Mouse (Mus musculus): ENCODE measurements at regions not wholly inside any gene's neighbourhood (a gene's known extent, or its start where the extent isn't known, plus 50 kb on each side); places are given as distances from the start of the nearest gene placed in this dataset.

DNA sequence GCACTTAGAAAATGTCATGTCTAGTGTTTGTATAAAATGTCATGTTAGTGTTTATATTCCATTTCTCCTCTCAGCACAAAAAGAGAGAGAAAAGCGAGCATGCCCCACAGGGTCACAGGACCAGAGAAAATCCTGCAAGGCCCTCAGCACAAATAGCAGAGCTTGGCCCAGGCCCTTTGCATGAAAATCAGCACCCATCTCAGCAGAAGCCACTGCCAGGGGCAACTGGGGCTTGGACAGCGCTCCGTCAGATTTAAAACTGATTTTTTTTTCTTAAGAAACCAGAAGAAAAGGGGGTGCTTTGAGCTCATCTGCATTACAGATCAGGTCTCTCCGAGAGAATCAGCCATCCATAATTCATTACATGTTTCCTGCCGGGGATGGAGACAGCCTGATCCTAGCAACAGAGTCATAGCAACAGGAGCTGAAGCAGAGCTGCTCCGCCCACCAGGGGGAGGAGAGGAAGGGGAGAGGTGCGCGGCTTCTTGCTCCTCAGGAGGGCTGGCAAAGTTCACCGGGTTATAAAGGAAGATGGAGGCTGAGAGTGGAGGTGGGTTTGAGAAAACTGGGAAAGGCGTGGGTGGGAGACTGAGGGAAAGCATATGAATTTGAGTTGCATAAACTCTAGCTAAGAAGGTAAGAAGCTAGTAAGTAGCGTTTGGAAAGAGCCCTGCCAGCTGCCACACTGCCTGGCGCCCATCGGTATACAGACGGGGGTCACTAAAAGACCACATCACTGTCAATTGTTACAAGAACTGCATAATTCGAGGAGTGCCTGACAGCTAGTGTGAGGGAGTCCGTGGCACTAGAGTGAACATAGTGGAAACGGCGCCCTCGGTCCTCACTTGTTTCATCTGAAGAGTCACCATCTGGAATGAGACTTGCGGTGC is 170.9 kb upstream of the Rapgef5 start:
- no peaks in the 10 kb centered on the region for H3K27me3 ChIP-seq (ENCODE audit: insufficient read depth, low read length)
- H3K36me3 ChIP-seq (ENCODE audit: insufficient read depth, low read length) = no peaks in the 10 kb centered on the region
- no peaks in the 10 kb centered on the region for H3K9me3 ChIP-seq (replicated peaks; ENCODE audit: low read length)
- no peak overlapping the region for H3K4me3 ChIP-seq (replicated peaks; ENCODE audit: low read depth, low read length)
- 0 out of 2 replicates have a peak overlapping the region, but pooled peaks have one; percentile 25 for H3K4me2 ChIP-seq (ENCODE audit: low read length)
- peak; percentile 28; the same call in 1 of the 2 replicates for TF ChIP-seq CTCF (IDR thresholded peaks at IDR 0.05; ENCODE audit: low read depth)
- WGBS = 28% methylated on average over 20 of the region's 20 CpGs
- ATAC-seq (replicated peaks; ENCODE audit: low FRiP score, low read depth) (no peak), DNase-seq (ENCODE audit: low spot score) (peak; percentile 47)
- no peak overlapping the region for H3K9ac ChIP-seq (ENCODE audit: low read depth, low read length)
- H3K4me1 ChIP-seq (replicated peaks; ENCODE audit: insufficient read depth, low read length) = no peaks in the 10 kb centered on the region
- H3K27ac ChIP-seq = no peak overlapping the region

DNA sequence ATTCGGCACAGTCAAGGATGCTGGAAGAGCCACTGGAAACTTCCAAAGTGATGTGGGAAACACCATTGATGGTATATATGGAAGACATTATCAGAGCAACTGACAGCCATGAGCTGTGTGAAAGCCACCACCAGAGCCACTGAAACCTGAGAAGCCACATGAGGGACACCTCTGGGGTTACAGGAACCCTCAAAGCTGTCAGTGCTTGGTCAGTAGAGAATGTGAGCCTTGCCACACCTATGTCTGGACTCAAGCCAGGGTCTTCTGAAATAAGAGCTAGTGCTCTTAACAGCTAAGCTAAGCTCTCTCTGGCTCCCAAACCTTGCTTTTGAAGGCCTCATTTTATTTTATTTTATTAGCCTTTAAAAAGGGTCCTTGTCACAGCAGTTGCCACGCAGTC is 170.2 kb upstream of the Rapgef5 start:
- H3K4me3 ChIP-seq (replicated peaks; ENCODE audit: low read depth, low read length) = no peak overlapping the region
- no peaks in the 10 kb centered on the region for H3K9me3 ChIP-seq (replicated peaks; ENCODE audit: low read length)
- no peaks in the 10 kb centered on the region for H3K4me1 ChIP-seq (replicated peaks; ENCODE audit: insufficient read depth, low read length)
- H3K4me2 ChIP-seq (ENCODE audit: low read length) = no peak overlapping the region
- H3K27ac ChIP-seq = no peak overlapping the region
- H3K9ac ChIP-seq (ENCODE audit: low read depth, low read length) = no peak overlapping the region
- ATAC-seq (replicated peaks; ENCODE audit: low FRiP score, low read depth) (no peak), DNase-seq (ENCODE audit: low spot score) (no peak)
- H3K36me3 ChIP-seq (ENCODE audit: insufficient read depth, low read length) = no peaks in the 10 kb centered on the region
- 81% methylated on average over 2 of the region's 2 CpGs for WGBS
- TF ChIP-seq CTCF (IDR thresholded peaks at IDR 0.05; ENCODE audit: low read depth) = no peak
- no peaks in the 10 kb centered on the region for H3K27me3 ChIP-seq (ENCODE audit: insufficient read depth, low read length)

DNA sequence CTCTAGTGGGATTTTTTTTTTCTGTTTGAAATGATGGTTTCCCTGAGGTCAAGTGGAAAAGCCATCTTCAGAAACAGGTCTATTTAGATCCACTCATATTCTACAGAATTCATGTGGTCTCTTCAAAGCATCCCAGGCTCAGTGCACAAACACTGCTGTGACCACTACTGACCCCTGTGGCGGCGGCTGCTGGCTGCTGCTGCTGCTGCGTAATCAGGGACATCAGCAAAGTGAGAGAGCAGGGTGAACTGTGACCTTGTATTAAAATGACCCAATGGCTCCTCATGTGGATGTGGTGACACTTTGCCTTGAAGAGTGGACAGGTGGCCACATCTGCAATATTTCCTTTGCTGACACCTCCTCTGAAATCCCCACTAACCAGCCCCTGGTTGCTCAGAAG is 169.1 kb upstream of the Rapgef5 start:
- Histone ChIP-seq H3K9ac (ENCODE audit: low read depth, low read length) (no peak overlapping the region), H3K4me1 (replicated peaks; ENCODE audit: insufficient read depth, low read length) (no peaks in the 10 kb centered on the region), H3K9me3 (replicated peaks; ENCODE audit: low read length) (no peaks in the 10 kb centered on the region), H3K4me3 (replicated peaks; ENCODE audit: low read depth, low read length) (no peak overlapping the region), H3K27ac (no peak overlapping the region), H3K4me2 (ENCODE audit: low read length) (no peak overlapping the region), H3K27me3 (ENCODE audit: insufficient read depth, low read length) (no peaks in the 10 kb centered on the region), H3K36me3 (ENCODE audit: insufficient read depth, low read length) (no peaks in the 10 kb centered on the region)
- no peak for TF ChIP-seq CTCF (IDR thresholded peaks at IDR 0.05; ENCODE audit: low read depth)
- 54% methylated on average over 3 of the region's 3 CpGs for WGBS
- no peak for ATAC-seq (replicated peaks; ENCODE audit: low FRiP score, low read depth)
- no peak for DNase-seq (ENCODE audit: low spot score)

DNA sequence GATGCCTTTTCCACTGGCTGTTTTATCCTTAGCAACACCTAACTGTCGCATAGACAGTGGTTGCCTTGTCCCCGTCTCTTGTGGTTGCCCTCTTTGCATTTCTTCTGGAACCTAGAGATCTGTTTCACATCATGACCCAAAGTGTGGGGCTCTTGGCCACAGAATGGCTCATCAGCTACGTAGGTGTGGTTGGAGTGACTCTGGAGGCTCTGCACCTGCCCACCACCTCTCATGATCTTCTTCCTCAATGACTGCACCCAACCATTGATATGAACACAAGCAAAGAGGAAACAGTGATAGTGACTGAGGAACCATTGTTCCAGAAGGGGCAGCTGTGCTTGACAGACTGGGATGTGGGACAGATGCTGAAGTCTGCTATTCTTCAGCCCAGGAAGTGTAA is 167.8 kb upstream of the Rapgef5 start:
- H3K27me3 ChIP-seq (ENCODE audit: insufficient read depth, low read length) = no peaks in the 10 kb centered on the region
- H3K4me1 ChIP-seq (replicated peaks; ENCODE audit: insufficient read depth, low read length) = no peaks in the 10 kb centered on the region
- TF ChIP-seq CTCF (IDR thresholded peaks at IDR 0.05; ENCODE audit: low read depth) = no peak
- no peak overlapping the region for H3K27ac ChIP-seq
- 90% methylated on average over 3 of the region's 3 CpGs for WGBS
- H3K4me2 ChIP-seq (ENCODE audit: low read length) = no peak overlapping the region
- no peak for DNase-seq (ENCODE audit: low spot score)
- H3K9ac ChIP-seq (ENCODE audit: low read depth, low read length) = no peak overlapping the region
- no peaks in the 10 kb centered on the region for H3K36me3 ChIP-seq (ENCODE audit: insufficient read depth, low read length)
- no peak for ATAC-seq (replicated peaks; ENCODE audit: low FRiP score, low read depth)
- no peak overlapping the region for H3K4me3 ChIP-seq (replicated peaks; ENCODE audit: low read depth, low read length)
- H3K9me3 ChIP-seq (replicated peaks; ENCODE audit: low read length) = no peaks in the 10 kb centered on the region

DNA sequence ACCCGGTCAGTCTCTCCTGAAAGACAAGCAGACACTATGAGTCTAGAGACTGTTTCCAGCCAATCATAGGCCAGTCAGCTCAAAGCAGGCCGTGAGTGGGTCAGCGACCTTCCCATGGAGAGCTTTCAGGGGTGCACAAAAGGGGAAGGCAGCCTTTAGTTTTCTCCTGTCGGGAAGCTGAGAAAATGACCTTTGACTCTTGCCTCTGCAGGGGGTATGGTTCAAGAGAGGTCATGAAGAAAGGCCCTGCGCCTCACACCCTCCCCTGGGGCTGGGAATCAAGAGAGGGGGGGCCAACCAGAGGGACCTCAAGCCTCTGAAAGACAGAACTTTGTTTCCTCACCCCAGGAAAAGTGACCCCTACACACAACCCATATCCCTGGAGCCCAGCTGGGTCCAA is 164.4 kb upstream of the Rapgef5 start:
- WGBS = 23% methylated on average over 5 of the region's 5 CpGs
- Histone ChIP-seq H3K4me3 (replicated peaks; ENCODE audit: low read depth, low read length) (no peak overlapping the region), H3K9me3 (replicated peaks; ENCODE audit: low read length) (no peaks in the 10 kb centered on the region), H3K9ac (ENCODE audit: low read depth, low read length) (no peak overlapping the region), H3K36me3 (ENCODE audit: insufficient read depth, low read length) (no peaks in the 10 kb centered on the region), H3K4me2 (ENCODE audit: low read length) (no peak overlapping the region), H3K27ac (no peak overlapping the region), H3K4me1 (replicated peaks; ENCODE audit: insufficient read depth, low read length) (no peaks in the 10 kb centered on the region), H3K27me3 (ENCODE audit: insufficient read depth, low read length) (no peaks in the 10 kb centered on the region)
- DNase-seq (ENCODE audit: low spot score) (no peak), ATAC-seq (replicated peaks; ENCODE audit: low FRiP score, low read depth) (no peak)
- TF ChIP-seq CTCF (IDR thresholded peaks at IDR 0.05; ENCODE audit: low read depth) = no peak

DNA sequence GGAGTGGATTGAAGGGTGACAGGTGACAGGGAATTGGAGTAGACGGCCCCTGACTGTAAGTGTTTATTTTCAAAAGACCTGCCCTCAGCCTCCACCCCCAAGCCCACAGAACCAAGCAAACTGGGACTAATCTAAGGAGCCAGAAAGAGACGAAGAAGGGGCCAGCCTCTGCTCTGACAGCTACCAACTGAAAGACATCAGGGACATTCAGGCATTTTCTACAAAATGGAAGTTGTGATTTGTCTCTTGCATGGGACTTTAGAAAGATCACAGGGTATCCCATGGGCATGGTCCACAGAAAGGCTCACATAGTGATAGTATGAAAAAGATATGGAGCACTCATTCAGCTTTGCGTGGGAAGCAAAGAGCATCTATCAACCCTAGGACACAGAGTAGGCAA is 163.8 kb upstream of the Rapgef5 start:
- WGBS = 59% methylated on average over 3 of the region's 3 CpGs
- Histone ChIP-seq H3K4me3 (replicated peaks; ENCODE audit: low read depth, low read length) (no peak overlapping the region), H3K4me2 (ENCODE audit: low read length) (no peak overlapping the region), H3K27ac (no peak overlapping the region), H3K27me3 (ENCODE audit: insufficient read depth, low read length) (no peaks in the 10 kb centered on the region), H3K4me1 (replicated peaks; ENCODE audit: insufficient read depth, low read length) (no peaks in the 10 kb centered on the region), H3K9me3 (replicated peaks; ENCODE audit: low read length) (no peaks in the 10 kb centered on the region), H3K36me3 (ENCODE audit: insufficient read depth, low read length) (no peaks in the 10 kb centered on the region), H3K9ac (ENCODE audit: low read depth, low read length) (no peak overlapping the region)
- DNase-seq (ENCODE audit: low spot score) (no peak), ATAC-seq (replicated peaks; ENCODE audit: low FRiP score, low read depth) (no peak)
- no peak for TF ChIP-seq CTCF (IDR thresholded peaks at IDR 0.05; ENCODE audit: low read depth)

Measured in kidney, postnatal 0 days (tissue).